Mouse (Mus musculus) T-cell, adult 2 months (primary cell): ENCODE data around the gene Asxl2.
A peak's percentile ranks its signal among the peaks of the same experiment; 100 is the strongest.
"Not testable (repeated sequence)": the region's sequence is repeated elsewhere in the genome, so short reads cannot be mapped to it uniquely, and the experiment has no call there.

Source experiments
- DNase-seq: peaks from one replicate; pipeline ENCODE4 v3.0.0; 2022; ENCODE audit warnings: low spot score

The Asxl2 gene

DNA sequence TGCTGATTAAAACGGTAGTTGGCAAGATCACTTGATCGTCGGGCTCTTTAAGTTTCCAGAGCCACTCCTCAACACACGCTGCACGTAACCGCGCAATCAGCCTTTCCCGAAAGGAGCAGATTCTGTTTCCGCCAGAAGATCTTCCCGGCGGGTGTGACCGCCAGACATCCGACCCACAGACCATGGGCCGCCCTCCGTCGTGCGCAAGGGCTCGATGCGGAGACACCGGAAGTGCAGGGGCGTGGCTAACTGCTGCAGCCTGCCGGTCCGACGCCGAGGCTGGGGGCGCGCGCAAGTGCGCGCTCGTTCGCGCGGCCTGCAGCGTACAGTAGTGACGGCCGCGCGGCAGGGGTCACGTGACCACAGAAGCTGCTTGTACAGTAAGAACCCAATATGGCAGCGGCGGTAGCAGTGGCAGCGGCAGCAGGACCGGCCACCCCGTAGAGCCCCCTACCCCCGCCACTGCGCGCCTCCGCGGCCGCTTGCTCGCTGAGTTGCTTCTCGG, at the start of gene Asxl2:
Asxl2 (plus strand) TSS at position 328 of the 505 bp plus-strand sequence.
- DNase-seq: peak; percentile 99

DNA sequence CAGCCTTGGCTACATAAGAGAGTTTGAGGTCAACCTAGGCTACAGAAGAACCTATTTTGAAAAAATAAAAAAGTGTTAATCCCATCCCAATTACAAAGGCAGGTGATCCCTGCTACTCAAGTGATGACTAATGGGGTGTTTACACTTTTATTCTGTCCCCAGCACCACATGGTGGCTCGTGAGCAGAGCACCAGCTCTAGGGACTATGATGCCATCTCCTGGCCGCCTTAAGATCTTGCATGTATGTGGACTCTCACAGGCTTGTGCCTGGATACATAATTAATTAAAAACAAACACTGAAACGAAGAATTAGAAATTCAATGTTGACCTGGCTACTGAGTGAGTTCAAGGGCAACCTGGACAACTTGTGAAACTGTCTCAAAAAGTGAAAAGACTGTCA, 49.5 kb upstream of the Asxl2 start:
- DNase-seq: peak; percentile 26

DNA sequence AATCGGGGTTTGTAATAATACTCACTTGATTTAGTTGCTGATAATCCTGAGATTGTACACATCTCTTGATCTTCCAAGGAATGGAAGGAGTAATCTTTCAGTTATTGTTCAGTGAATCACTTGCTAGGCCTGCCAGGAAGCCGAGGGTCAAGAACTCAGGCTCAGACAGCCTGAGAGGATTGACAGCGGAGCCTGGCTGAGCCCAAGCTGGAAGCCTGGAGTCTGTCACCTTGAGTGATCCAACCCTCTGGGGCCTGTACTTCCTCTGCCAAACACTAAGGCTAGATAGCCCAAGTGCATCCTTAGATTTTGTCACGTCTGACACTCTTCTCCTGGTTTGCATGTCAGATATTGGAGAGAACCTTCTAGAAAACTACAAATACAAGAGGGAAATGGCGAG, 48.9 kb upstream of the Asxl2 start:
- no peak for DNase-seq

DNA sequence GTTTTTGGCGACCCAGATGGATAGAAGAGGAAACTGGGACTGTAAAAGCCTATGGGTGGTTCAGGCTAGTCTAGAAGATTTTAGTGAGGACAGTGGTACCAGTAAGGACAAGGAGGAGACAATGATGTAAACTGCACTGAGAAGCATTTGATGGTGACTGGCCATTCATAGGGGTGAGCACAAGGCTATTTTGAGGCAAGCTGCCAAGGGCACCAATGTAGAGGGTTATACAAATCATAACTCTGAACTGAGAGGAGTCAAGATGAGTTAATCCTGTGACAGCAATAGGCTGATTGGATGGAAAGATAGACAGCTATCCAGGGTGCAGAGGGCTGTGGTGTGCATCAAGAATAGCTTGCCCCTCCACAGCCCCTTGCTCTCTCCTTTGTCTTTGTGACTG, 41.8 kb upstream of the Asxl2 start:
- DNase-seq: no peak

DNA sequence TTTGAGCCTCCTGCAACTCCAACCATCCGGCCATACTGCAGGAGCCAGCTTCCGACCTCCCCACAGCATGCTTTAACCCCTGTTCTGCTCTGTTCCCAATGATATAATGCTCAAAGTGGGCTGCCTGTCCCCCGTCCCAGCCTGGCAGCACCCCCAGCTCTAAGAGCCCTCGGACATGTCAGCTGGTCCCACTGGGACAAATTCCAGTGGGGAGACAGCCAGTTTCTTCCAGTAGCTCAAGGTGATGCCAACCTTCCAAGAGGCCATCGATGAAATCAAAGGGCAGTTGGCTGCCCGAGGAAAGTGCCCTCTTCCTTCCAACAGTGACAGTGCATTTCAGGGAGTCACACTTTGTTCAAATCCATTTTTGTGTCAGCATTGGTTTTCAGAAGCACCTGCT, 41.4 kb upstream of the Asxl2 start:
- DNase-seq: no peak

DNA sequence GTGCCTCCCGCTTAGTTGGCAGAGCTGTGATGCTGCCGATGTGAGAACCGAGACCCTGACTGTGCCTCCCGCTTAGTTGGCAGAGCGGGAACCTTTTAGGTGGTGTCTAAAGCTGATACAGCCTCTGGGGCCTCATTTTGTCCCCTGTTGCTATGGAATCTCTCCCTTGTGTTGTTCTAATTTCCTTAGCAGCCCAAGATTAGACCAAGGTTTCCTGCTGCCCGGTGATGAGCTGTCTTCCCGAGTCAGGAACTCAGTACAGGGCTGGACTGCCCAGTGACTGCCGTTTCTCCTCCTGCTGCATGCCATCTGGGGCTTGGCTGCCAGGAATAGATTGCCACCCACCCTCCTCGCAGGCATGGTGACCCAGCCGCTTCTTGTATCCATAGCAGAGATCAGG, 40.7 kb upstream of the Asxl2 start:
- no peak for DNase-seq

DNA sequence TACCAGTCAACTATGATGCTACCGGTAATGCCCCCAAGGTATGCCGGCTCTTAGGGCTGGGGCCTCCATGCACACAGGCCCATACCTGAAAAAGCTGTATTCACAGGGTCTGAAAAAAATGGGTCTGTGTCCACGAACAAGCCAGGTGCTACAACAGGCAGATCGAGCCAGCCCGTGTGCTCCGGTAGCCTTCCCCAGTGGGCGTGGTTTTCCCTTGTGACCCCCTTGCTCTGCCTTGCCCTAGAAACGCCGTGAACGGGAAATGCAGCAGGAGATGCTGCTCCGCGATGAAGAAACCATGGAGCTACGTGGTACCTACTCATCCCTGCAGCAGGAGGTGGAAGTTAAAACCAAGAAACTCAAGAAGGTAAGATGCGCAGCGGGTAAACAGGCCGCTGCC, 38.8 kb upstream of the Asxl2 start:
- DNase-seq: no peak

DNA sequence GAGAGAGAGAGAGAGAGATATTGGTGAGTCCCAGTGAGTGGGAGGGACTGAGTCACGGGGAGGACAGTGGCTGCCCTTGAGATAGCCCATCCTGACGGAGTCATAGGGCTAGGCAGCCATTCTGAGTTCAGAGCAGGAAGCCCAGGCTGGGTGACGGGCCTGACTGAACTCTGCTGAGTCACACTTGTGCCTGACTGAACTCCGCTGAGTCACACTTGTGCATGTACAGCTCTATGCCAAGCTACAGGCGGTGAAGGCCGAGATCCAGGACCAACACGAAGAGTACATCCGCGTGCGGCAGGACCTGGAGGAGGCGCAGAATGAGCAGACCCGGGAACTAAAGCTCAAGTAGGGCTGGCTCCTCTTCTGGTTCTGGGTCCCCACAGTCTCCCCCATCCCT, 37.3 kb upstream of the Asxl2 start:
- no peak for DNase-seq

DNA sequence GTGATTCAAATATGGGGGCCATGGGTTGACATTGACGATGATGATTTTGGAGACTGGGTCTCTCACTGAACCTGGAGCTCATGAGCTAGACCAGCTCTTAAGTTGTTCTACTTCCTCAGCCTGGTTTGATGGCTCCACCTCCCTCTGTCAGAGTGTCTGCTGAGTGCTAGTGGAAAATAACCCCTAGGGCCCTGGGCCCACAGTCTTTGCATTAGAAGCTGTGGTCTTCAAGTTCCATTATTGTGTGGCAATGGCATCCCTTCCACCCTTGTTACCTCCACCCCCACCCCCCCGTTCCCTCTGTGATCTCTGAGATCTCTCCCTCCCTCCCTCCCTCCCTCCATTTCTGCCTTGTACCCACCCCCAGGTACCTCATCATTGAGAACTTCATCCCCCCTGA, 36.6 kb upstream of the Asxl2 start:
- DNase-seq: no peak

DNA sequence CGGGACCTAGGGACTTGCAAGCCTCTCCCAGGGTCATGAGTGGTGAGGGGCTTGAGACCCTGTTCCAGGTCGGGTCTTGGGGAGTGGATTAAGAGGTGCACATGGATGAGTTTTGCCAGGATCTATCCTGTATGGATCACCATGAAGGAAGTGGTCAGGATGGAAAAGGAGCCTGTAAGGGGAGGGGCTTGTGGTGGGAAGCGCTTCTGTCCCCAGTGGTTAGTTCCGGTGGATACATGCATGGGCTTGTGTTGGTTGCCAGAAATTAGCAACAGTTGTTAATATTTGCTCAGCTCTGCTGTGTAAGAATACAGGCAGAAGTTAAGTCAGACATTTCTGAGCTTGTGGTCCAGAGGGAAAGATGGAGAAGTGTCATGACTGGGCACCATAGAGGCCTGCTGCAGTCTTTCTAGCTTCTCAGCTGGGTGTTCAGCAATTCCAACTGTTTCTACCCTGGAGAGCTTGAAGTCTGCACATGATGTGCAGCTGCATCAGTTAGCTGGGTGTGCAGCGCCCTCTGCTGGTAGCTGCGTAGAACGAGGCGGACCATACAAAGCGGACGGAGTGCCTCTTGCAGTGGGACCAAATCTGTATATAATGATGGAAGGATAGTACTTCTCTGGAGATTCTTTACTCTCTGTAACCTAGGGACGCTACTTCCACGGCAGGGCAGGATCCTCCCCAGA, 35.9 kb upstream of the Asxl2 start:
- DNase-seq: peak; percentile 63

DNA sequence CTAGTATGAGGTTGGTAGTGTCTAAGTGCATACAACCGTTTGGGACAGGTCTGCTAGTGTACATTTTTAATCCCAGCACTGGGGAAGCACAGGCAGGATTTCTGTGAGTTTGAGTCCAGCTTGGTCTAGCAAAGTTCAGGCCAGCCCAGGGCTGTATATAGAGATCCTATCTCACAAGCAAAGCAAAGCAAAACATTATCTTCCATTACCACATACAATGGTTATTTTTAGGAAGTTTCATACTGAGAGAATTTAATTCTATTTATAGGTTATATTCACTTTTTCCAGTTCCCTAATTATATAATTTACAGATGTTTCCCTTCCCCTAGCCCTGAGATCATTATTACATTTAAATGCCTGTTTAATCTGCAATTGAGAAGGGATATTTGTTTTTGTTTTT, 35.4 kb upstream of the Asxl2 start:
- no peak for DNase-seq

DNA sequence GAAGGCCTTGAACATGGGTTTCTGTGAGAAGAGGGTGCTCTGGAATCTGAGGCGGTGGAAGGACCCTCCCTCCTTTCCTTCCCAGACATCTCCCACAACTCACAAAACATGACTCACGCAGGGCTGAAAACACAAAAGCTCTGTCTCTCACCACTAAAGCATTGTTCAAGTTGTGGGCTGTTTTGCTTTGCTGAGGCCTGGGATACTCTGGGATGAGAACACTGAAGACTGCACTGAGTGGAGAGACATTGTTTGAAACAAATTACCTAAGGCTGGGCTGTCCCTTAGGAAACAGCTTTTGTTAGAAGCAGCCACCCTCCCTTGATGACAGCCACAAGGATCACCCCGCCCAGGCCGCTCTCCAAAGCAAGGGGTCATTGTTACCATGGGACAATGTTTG, 33.5 kb upstream of the Asxl2 start:
- DNase-seq: no peak

DNA sequence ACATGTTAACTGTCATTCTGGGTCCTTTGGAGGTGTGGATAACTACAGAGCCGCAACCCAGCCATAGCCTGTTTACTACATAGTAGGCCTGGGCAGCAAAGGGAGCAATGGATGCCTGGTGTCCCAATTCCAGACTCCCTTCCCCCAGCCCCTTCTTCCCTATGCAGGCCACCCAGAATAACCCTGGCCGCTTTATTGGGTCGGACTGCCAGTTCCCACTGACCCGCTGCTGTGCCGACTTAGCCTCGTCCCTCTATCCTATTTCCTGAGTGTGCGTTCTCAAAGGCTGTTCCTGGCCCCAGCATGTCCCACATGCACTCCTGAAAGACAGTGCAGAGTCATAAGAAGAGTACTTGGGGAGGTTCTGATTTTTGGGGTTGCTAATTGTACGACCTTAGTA, 29.7 kb upstream of the Asxl2 start:
- DNase-seq: no peak

DNA sequence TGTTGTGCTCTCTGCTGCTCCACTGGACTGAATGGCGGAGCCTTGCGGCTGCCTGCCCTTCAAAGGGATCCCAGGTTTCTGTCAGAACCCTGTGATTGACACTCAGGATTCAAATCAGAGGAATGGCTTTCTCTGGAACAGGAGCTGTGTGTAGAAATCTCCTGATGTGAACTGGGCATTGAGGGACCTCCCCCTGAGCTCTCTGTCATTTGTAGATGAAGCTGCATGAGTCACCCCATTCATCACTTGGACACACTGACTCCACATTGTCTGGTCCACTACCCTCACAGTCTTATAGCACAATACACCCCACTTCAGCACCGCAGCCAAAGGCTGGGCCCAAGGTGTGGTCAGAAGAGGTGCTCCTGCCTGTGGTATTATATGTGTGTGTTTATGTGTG, 21.0 kb upstream of the Asxl2 start:
- not testable (repeated sequence) for DNase-seq

DNA sequence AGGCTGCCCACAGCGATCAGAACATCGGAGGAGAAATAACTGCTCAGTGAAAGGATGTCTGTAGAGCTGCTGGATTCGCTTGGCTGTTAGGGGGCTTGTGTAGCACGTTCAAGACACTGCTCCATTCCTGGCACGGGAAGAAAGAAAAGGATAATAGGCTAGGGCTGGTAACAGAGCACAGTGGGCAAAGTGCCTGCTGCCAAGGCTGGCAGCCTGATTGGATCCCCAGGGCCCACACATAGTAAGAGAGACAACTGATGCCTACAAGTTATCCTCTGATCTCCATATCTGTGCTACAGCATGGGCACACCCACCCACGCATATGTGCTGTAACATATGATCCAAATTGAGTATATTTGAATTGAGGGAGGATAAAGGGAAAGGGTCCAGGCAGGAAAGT, 20.1 kb upstream of the Asxl2 start:
- no peak for DNase-seq

DNA sequence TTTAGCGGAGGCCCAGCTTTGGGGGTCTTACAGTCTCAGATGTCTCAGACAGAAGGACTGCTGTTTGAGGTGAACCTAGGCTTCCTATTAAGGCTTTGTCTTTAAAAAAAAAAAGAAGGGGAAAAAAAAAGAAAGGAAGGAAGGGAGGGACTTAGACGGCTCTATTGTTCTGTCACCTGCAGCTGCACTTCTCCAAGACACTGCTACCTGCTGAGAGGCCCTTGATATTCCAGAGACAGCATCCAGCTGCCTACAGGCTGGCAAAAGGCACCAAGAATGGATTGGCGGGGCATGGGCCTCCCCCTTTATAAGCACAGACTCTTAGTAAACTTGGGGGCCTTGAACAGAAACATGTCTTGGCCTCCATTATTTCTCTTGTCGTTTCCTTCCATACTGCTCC, 11.7 kb upstream of the Asxl2 start:
- DNase-seq: no peak

DNA sequence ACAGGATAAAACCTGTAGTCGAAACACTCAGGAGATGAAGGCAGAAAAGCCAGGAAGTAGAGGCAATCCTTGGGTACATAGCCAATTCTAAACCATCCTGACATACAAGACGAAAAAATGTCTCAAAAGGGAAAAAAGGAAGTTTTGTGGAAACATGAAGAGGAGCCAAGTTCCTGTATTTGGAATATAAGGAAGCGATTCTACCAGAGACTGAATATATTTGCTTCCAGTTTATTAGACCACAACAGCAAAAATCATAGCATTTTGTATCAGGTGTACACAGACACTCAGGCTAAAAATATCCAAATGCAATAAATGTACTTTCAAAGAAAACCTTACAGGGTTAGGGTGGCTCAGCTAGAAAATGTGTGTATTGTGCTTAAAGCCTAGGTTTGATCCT, 7.9 kb upstream of the Asxl2 start:
- DNase-seq: no peak

DNA sequence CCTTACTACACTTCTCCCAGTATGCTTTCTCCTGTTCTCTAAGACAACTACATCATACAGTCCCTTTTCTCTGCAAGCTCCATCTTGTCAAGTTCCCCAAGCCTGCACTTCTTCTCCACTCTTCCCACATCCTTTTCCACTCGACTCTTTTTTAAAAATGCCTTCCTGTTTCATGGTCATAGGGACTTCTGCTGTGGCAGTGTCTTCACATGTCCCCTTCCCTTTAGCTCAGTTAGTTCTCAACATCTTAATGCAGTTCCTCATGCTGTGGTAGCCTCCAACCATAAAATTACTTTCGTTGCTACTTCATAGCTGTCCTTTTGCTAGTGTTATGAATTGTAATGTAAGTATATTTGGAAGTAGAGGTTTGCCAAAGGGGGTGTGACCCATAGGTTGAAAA, 6.1 kb upstream of the Asxl2 start:
- DNase-seq: no peak

DNA sequence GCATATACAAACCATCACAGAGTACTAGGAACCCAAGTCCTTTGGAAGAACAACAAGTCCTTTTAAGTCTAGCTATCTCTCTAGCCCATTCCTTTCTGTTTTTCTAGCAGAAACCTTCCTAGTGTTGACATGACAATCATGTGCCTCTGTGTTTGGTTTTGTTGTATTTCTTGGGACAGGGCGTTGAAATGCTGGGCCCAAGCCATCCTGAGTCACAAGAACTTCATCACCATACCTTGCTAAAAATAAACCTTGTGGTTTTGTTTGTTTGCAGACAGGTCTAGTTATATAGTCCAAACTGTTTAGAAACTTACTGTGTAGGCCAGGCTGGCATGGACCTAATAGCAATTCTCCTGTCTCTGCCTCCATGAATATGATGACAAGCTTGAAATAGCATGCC, 3.9 kb upstream of the Asxl2 start:
- DNase-seq: no peak

DNA sequence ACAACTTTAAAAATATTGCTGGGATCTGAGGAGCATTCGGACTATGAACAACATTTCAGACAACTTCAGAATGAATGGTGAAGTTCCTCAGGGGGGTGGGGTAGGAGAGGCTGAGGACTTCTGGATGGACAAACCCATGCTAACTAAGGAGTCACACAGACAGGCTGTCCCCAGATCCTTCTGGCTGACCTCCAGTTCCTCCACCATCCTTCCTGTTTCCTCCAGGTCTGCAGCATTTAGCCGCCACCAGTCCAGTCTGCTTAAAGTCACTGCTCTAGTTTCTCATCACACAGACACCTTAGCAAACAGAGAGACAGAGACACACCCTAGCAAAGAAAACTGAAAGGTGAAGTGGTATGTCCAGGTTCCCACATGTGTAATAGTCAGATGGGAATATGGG, 2.5 kb upstream of the Asxl2 start:
- DNase-seq: no peak

DNA sequence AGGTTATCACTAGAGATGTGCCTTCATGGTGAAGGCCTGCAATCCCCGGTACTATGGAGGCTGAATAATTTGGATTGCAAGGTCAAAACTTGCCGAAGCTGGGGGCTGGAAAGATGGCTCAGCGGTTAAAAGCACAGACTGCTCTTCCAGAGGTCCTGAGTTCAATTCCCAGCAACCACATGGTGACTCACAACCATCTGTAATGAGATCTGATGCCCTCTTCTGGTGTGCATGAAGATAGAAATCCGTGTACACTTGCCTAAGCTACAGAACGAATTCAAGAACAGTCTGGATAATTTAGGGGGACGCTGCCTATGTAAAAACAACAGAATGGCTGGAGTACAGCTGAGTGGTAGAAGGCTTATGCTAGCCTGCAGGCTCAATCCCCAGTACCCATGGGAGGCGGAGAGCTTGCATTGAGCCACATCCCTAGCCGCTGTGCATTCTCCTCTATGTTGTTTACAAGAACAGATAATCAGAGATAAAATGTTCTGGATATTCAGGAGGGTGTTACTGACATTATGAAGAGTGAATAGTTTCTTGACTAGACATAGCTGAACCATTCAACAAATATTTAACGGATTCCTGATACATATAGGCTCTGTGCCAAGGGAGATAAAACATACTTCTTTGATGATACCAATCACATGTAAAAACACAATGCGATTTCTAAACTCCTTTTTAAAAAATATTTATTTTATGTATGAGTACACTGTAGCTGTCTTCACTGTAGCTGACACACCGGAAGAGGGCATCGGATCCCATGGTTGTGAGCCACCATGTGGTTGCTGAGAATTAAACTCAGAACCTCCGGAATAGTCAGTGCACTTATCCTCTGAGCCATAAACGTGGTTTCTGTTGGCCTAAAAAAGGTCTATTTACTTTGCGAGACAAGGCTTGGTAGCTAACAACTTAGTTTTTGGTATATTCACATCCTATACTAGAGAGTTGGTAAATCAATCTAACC, 999 bp upstream of the Asxl2 start:
- DNase-seq: peak; percentile 42

DNA sequence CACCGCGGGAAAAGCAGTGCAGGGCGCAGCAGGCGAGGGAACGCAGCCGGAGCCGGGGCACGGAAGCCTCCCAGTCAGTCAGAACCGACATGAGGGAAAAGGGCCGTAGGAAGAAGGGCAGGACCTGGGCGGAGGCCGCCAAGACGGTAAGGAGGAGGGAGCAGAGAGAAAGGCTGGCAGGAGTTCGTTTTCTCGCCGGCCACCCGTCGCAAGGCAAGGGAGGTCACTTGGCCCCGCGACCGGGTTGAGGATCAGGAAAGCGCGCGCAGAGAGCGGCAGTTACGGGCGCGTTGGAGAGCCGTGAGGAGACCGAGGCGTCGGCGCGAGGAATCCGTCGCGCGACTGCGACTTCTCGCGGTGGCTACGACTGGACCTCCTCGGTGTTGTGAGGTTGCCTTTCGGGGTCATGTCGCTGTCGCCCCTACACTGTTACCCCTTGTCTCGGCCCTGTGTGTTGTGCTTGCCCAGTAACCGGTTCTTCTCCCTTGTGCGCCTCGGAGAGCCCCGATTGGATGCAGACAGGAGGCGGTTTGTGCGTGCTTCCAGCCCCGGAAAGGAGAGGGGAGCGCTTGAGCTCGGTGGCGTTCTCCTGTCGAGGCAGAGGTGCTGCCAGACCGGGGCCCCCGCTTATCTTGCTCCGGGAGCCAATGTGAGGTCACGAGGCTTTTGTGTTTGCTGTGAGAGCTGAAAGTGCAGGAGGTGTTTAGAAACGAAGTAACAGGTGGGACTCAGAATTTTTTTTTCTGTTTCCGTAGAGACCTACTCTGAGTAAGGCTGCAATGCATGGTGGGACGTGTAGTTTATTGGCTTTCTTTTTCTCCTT, 621 bp downstream of the Asxl2 start:
- peak; percentile 78 for DNase-seq
